In genomic region chr19:40488853-40489454, GRCm38 (mm10) we compare ENCODE assay signal across 13 mouse cellular contexts. TPM values are rescaled to one million over a fixed set of nuclear protein-coding genes. Genes with fewer than 3 reads are reported as not detected.
DNase-seq lines count a peak whose midpoint lies in the region; ATAC-seq and TF ChIP-seq lines count a peak whose summit lies in the region.
"Had no signal": no experiment of that assay in that cellular context is flagged by ENCODE, and none has a peak within 500 bp of the region (broad histone marks: within the 10 kb centered on the region; RNA-seq: fewer than 3 reads in every experiment).

No protein-coding gene starts in this region.

- DNase-seq in kidney, adult 2 months = peak; percentile 32
- no peak for DNase-seq in kidney, adult 9 months
- no peak for DNase-seq in liver, adult 2 months (ENCODE audit: extremely low read depth, low read depth, low spot score)
- no peak for DNase-seq in midbrain, embryonic 14.5 days
- DNase-seq in spleen, adult 18-20 months = no peak
- no peak for DNase-seq in adrenal gland, postnatal 25 days
- DNase-seq: adrenal gland, postnatal 10 days; cerebellum, postnatal 36 days; kidney, postnatal 14 days; thymus, postnatal 25 days had no signal

- H3K4me3 ChIP-seq in kidney, adult 2 months (ENCODE audit: insufficient read depth, low read depth, low read length) = no peak overlapping the region
- no peak overlapping the region for H3K4me3 ChIP-seq in liver, adult 2 months (ENCODE audit: insufficient read depth, low read depth, low read length)
- no peak overlapping the region for H3K4me3 ChIP-seq in midbrain, embryonic 14.5 days (replicated peaks; ENCODE audit: low read depth, low read length)

- H3K27ac ChIP-seq in kidney, adult 2 months (ENCODE audit: insufficient read depth, low read depth, low read length) = peak overlapping the region; percentile 72
- peak overlapping the region; percentile 94 for H3K27ac ChIP-seq in liver, adult 2 months (replicated peaks; ENCODE audit: insufficient read depth, low read depth, low read length)
- 0 out of 2 replicates have a peak overlapping the region, but pooled peaks have one; percentile 27 for H3K27ac ChIP-seq in midbrain, embryonic 14.5 days (replicated peaks; ENCODE audit: low read depth, low read length)
- H3K27ac ChIP-seq: macrophage had no signal

- H3K4me1 ChIP-seq in kidney, adult 2 months (ENCODE audit: control insufficient read depth, insufficient read depth, low read length) = peaks cover 61% of the 10 kb centered on the region
- H3K4me1 ChIP-seq in liver, adult 2 months (ENCODE audit: control insufficient read depth, insufficient read depth, low read length) = peaks cover 33% of the 10 kb centered on the region
- peaks cover 32% of the 10 kb centered on the region for H3K4me1 ChIP-seq in midbrain, embryonic 14.5 days (ENCODE audit: control insufficient read depth, insufficient read depth, low read length)

- H3K36me3 ChIP-seq in kidney, adult 2 months (ENCODE audit: control insufficient read depth, insufficient read depth, low read length) = no peaks in the 10 kb centered on the region
- no peaks in the 10 kb centered on the region for H3K36me3 ChIP-seq in liver, adult 2 months (ENCODE audit: control insufficient read depth, insufficient read depth, low read length)
- H3K36me3 ChIP-seq in midbrain, embryonic 14.5 days (ENCODE audit: control insufficient read depth, insufficient read depth, low read length) = no peaks in the 10 kb centered on the region

- peak overlapping the region; percentile 34 for H3K9ac ChIP-seq in liver, adult 2 months (ENCODE audit: low read depth, low read length)
- H3K9ac ChIP-seq in midbrain, embryonic 14.5 days (replicated peaks; ENCODE audit: low read length) = no peak overlapping the region

- H3K79me2 ChIP-seq in liver, adult 2 months (ENCODE audit: control insufficient read depth, insufficient read depth, low read length) = peaks cover 29% of the 10 kb centered on the region; the same call in 1 of the 2 replicates

- H3K27me3 ChIP-seq in kidney, adult 2 months (replicated peaks; ENCODE audit: control insufficient read depth, insufficient read depth, low read length) = no peaks in the 10 kb centered on the region
- no peaks in the 10 kb centered on the region for H3K27me3 ChIP-seq in liver, adult 2 months (ENCODE audit: control insufficient read depth, insufficient read depth, low read length)
- H3K27me3 ChIP-seq in midbrain, embryonic 14.5 days (ENCODE audit: control insufficient read depth, insufficient read depth, low read length) = no peaks in the 10 kb centered on the region

- TF ChIP-seq POLR2A in kidney, adult 2 months (IDR thresholded peaks at IDR 0.05; ENCODE audit: low read depth, low read length) = no peak
- no peak for TF ChIP-seq POLR2A in liver, adult 2 months (IDR thresholded peaks at IDR 0.05; ENCODE audit: extremely low read depth, insufficient read depth, low read length)

- 0 out of 2 replicates have a peak, but pooled peaks cover 3% of the 10 kb centered on the region for H3K9me3 ChIP-seq in midbrain, embryonic 14.5 days (ENCODE audit: control insufficient read depth, low read length)

- no peak overlapping the region for H3K4me2 ChIP-seq in midbrain, embryonic 14.5 days (ENCODE audit: low read length)

- 59% methylated on average over 8 of the region's 8 CpGs for WGBS in kidney, adult 2 months
- WGBS in liver, adult 2 months = 77% methylated on average over 8 of the region's 8 CpGs
- 61% methylated on average over 8 of the region's 8 CpGs for WGBS in midbrain, embryonic 14.5 days

- TF ChIP-seq CTCF in kidney, adult 2 months (conservative IDR thresholded peaks at IDR 0.05; ENCODE audit: insufficient read depth, insufficient read length, low read depth, low read length) = no peak
- no peak for TF ChIP-seq CTCF in liver, adult 2 months (IDR thresholded peaks at IDR 0.05; ENCODE audit: low read depth, low read length)

- ATAC-seq in common myeloid progenitor, adult 5-6 weeks (replicated peaks; ENCODE audit: low read depth, poor library complexity, severe bottlenecking) = peak; percentile 76
- ATAC-seq in midbrain, embryonic 14.5 days (ENCODE audit: low FRiP score, low TSS enrichment) = no peak
- ATAC-seq: forebrain, embryonic 16.5 days had no signal

RNA-seq across cellular contexts. Expression of gene Sorbs1, which starts 24.6 kb away (rescaled TPM):
- polyA plus RNA-seq in kidney, adult 2 months (2012; rRNA removed) = 43.5 and 52.5 TPM in 2 replicates
- total RNA-seq in common myeloid progenitor, adult 5-6 weeks (2017) = 5.8 and 10.2 TPM in 2 replicates
- total RNA-seq in liver, adult 2 months (2014; rRNA removed) = 41.0 and 47.2 TPM in 2 replicates
- polyA plus RNA-seq in liver, adult 2 months (2012; rRNA removed) = 10.4 and 12.0 TPM in 2 replicates
- 60.6 and 87.9 TPM in 2 replicates for polyA plus RNA-seq in midbrain, embryonic 14.5 days (2014; fragmentation: Nextera tagmentation; extraction: Ambion mirVana)
- 66.4 and 76.7 TPM in 2 replicates for total RNA-seq in adrenal gland, postnatal 25 days (2021)

Comparison
In these comparisons a context has a peak if more than half of its experiments do, and no peak if none do; other contexts are left out.
1. H3K27ac ChIP-seq: peak in every context shown above with its lines; median percentile 94 in liver, adult 2 months; 72 in kidney, adult 2 months; 27 in midbrain, embryonic 14.5 days.